ENCODE assay signal across 25 mouse cellular contexts in genomic region chr10:74116817-74117216, GRCm38 (mm10).
"Had no signal": no experiment of that assay in that cellular context is flagged by ENCODE, and none has a peak within 500 bp of the region (broad histone marks: within the 10 kb centered on the region; RNA-seq: fewer than 3 reads in every experiment).

No protein-coding gene starts in this region.

- H3K4me3 ChIP-seq: gastrocnemius, adult 2 months; heart, embryonic 10.5 days; heart, embryonic 12.5 days; hindbrain, embryonic 10.5 days; hindbrain, embryonic 13.5 days; hindbrain, embryonic 15.5 days; intestine, embryonic 15.5 days; layer of hippocampus, adult 2 months; left cerebral cortex, adult 2 months; limb, embryonic 13.5 days; limb, embryonic 15.5 days; liver, embryonic 12.5 days had no signal

- H3K9me3 ChIP-seq: heart, embryonic 10.5 days; hindbrain, embryonic 10.5 days; hindbrain, embryonic 13.5 days; hindbrain, embryonic 15.5 days; intestine, embryonic 15.5 days; limb, embryonic 13.5 days; limb, embryonic 15.5 days; liver, embryonic 12.5 days had no signal

- H3K27me3 ChIP-seq: heart, embryonic 12.5 days; hindbrain, embryonic 13.5 days; hindbrain, embryonic 15.5 days; intestine, embryonic 15.5 days; limb, embryonic 13.5 days; limb, embryonic 15.5 days; liver, embryonic 12.5 days had no signal

- H3K4me2 ChIP-seq: heart, embryonic 12.5 days; hindbrain, embryonic 13.5 days; hindbrain, embryonic 15.5 days; intestine, embryonic 15.5 days; limb, embryonic 13.5 days; limb, embryonic 15.5 days; liver, embryonic 12.5 days had no signal

- DNase-seq: gastrocnemius, adult 2 months; gastrocnemius, postnatal 10 days; gastrocnemius, postnatal 25 days; heart, adult 18-20 months; heart, postnatal 10 days; heart, postnatal 4 days; kidney, adult 18-20 months; kidney, adult 8-10 months; kidney, postnatal 10 days; kidney, postnatal 25 days; kidney, postnatal 4 days had no signal

- H3K9ac ChIP-seq: heart, embryonic 12.5 days; hindbrain, embryonic 13.5 days; hindbrain, embryonic 15.5 days; intestine, embryonic 15.5 days; limb, embryonic 13.5 days; limb, embryonic 15.5 days; liver, embryonic 12.5 days; liver, embryonic 14.5 days had no signal

- ATAC-seq: inflammation-experienced regulatory T-cells, adult 6 months; intestine, embryonic 15.5 days; intestine, postnatal 0 days; liver, embryonic 12.5 days had no signal

- H3K36me3 ChIP-seq: heart, embryonic 10.5 days; heart, embryonic 12.5 days; hindbrain, embryonic 10.5 days; hindbrain, embryonic 13.5 days; hindbrain, embryonic 15.5 days; intestine, embryonic 15.5 days; limb, embryonic 13.5 days; limb, embryonic 15.5 days; liver, embryonic 12.5 days had no signal

- H3K27ac ChIP-seq: gastrocnemius, adult 2 months; heart, embryonic 10.5 days; hindbrain, embryonic 10.5 days; hindbrain, embryonic 13.5 days; hindbrain, embryonic 15.5 days; intestine, embryonic 15.5 days; layer of hippocampus, adult 2 months; left cerebral cortex, adult 2 months; limb, embryonic 13.5 days; limb, embryonic 15.5 days; liver, embryonic 12.5 days; liver, embryonic 14.5 days had no signal

- H3K4me1 ChIP-seq: heart, embryonic 10.5 days; heart, embryonic 12.5 days; hindbrain, embryonic 10.5 days; hindbrain, embryonic 13.5 days; hindbrain, embryonic 15.5 days; intestine, embryonic 15.5 days; limb, embryonic 13.5 days; limb, embryonic 15.5 days; liver, embryonic 12.5 days had no signal
